Mouse (Mus musculus) liver, adult 2 months (tissue): ENCODE results near the gene Capn15. TPM values are rescaled to one million over a fixed set of nuclear protein-coding genes. Genes with fewer than 3 reads are reported as not detected.

Experiments
- DNase-seq: peaks from one replicate; pipeline ENCODE4 v3.0.0-alpha.2; 2011; ENCODE audit warnings: low read depth, low spot score; ENCODE audit errors: extremely low read depth
- H3K27ac ChIP-seq: fragments of 200-500 bp; replicated peaks from 2 replicates; pipeline ENCODE4 v1.5.1; 2012; ENCODE audit warnings: low read depth, mild to moderate bottlenecking, control low read depth, inconsistent platforms, low read length; ENCODE audit not compliant: insufficient read depth
- H3K27me3 ChIP-seq: fragments of 200-500 bp; 2 replicates; pipeline ENCODE4 v1.6.1; 2012; ENCODE audit warnings: mild to moderate bottlenecking, moderate library complexity, low read length, inconsistent platforms; ENCODE audit not compliant: control insufficient read depth, insufficient read depth
- H3K36me3 ChIP-seq: fragments of 200-500 bp; 2 replicates; pipeline ENCODE4 v1.6.1; 2012; ENCODE audit warnings: low read length, inconsistent platforms; ENCODE audit not compliant: control insufficient read depth, insufficient read depth
- H3K4me1 ChIP-seq: fragments of 200-500 bp; 2 replicates; pipeline ENCODE4 v1.6.1; 2011; ENCODE audit warnings: low read length; ENCODE audit not compliant: control insufficient read depth, insufficient read depth
- H3K4me3 ChIP-seq: fragments of 200-500 bp; 2 replicates; pipeline ENCODE4 v1.5.1; 2011; ENCODE audit warnings: low read depth, mild to moderate bottlenecking, control low read depth, low read length, moderate library complexity; ENCODE audit not compliant: insufficient read depth
- H3K79me2 ChIP-seq: fragments of 200-500 bp; 2 replicates; pipeline ENCODE4 v1.6.1; 2012; ENCODE audit warnings: inconsistent platforms, mild to moderate bottlenecking, low read length, moderate library complexity; ENCODE audit not compliant: control insufficient read depth, insufficient read depth
- H3K9ac ChIP-seq: fragments of 200-500 bp; 2 replicates; pipeline ENCODE4 v1.6.1; 2012; ENCODE audit warnings: low read depth, mild to moderate bottlenecking, control low read depth, inconsistent platforms, low read length
- CTCF ChIP-seq: fragments of 200-500 bp; IDR thresholded peaks from 2 replicates; pipeline ENCODE4 v1.5.1; 2011; ENCODE audit warnings: low read depth, low read length, control low read depth
- POLR2A ChIP-seq: fragments of 200-500 bp; IDR thresholded peaks from 2 replicates; pipeline ENCODE4 v1.6.1; 2011; ENCODE audit warnings: low read length, control low read depth; ENCODE audit not compliant: insufficient read depth; ENCODE audit errors: extremely low read depth
- WGBS: fragments of 180-500 bp; shearing (Covaris S2); methylation state at CpG from one replicate; pipeline ENCODE4 v1.1.7; 2018; 5-methylcytosine and 5-hydroxymethylcytosine counted together
- polyA plus RNA-seq: library from polyadenylated mRNA; depleted of rRNA; stranded (reverse); fragments of >200 nt; gene quantifications from 2 replicates; pipeline ENCODE4 v1.2.3, GENCODE M21; 2012
- total RNA-seq: library from RNA; depleted of rRNA; stranded (reverse); fragments of >200 nt; gene quantifications from 2 replicates; pipeline ENCODE4 v1.2.3, GENCODE M21; 2014

Capn15 gene
- total and polyA plus RNA-seq, 2 experiments: 1.8 to 23.3 TPM

- H3K4me3 ChIP-seq: no peak overlapping the region
- no peaks in the 10 kb centered on the region for H3K4me1 ChIP-seq
Observed at GRCm38 (mm10) chr17:25946349-25946748, 39.2 kb downstream of the Capn15 start.

GRCm38 (mm10) chr17:25945517-25946155 lies 40.0 kb downstream of the Capn15 start:
- no peak for TF ChIP-seq POLR2A
- TF ChIP-seq CTCF: no peak
- Histone ChIP-seq H3K79me2 (0 out of 2 replicates have a peak, but pooled peaks cover 2% of the 10 kb centered on the region), H3K4me3 (no peak overlapping the region), H3K4me1 (peaks cover 6% of the 10 kb centered on the region), H3K27ac (no peak overlapping the region), H3K27me3 (no peaks in the 10 kb centered on the region), H3K36me3 (no peaks in the 10 kb centered on the region), H3K9ac (no peak overlapping the region)
- DNase-seq: no peak
- WGBS: 77% methylated on average over 9 of the region's 9 CpGs

More at GRCm38 (mm10) chr17:25946349-25946748, 39.2 kb downstream of the Capn15 start:
- DNase-seq: no peak
- no peaks in the 10 kb centered on the region for H3K79me2 ChIP-seq
- no peaks in the 10 kb centered on the region for H3K27me3 ChIP-seq
- H3K36me3 ChIP-seq: no peaks in the 10 kb centered on the region
- H3K9ac ChIP-seq: no peak overlapping the region
- WGBS: 79% methylated on average over 7 of the region's 7 CpGs
- H3K27ac ChIP-seq: no peak overlapping the region
- TF ChIP-seq POLR2A: no peak
- no peak for TF ChIP-seq CTCF

DNA sequence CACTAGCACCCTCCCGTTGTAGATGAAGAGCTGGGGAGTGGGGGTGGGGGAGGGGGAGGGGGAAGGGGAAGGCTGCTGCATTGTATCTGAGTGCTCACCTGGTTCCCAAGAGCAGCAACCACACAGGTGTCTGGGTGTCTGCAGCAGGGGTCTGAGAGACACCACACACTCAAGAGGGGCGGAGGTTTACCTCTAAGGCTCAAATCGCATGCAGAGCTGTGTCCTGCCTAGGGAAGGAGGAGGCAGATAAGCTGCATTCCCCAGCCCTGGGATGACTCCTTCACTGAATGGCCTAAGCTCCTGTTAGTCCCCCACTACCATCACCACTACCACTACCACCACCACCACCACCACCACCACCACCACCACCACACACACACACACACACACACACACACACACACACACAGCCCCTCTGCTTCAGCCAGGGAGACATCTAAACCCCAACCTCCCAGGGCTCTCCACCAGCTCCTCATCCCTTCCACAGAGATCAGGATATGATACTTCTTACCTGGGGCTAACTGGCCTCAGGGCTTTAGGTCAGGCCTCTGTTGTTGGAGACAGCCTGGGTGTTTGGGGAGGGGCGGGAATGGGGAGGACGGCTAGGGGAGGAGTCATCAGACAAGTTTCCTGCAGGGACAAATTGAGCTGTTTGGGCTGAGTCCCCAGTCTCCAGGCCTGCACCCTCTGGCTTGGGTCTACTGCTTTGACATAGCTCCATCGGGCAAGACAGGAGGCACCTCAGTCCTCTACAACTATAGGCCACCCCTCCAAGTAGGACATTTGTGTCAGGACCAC lies 41.0 kb downstream of the Capn15 start, which contains the start of the genes Pigq and Nhlrc4:
Gene Pigq (minus strand): TSS at position 571 of the 798 bp plus-strand sequence.
Gene Nhlrc4 (minus strand): TSS at position 596 of the 798 bp plus-strand sequence.
- Histone ChIP-seq H3K36me3 (no peaks in the 10 kb centered on the region), H3K27ac (no peak within 1 kb of the TSS), H3K4me1 (peaks cover 7% of the 10 kb centered on the region), H3K4me3 (no peak within 1 kb of the TSS), H3K79me2 (peaks cover 4% of the 10 kb centered on the region; the same call in 1 of the 2 replicates), H3K27me3 (no peaks in the 10 kb centered on the region), H3K9ac (no peak within 1 kb of the TSS)
- DNase-seq: no peak
- 67% methylated on average over 6 of the region's 6 CpGs for WGBS
- TF ChIP-seq POLR2A: no peak
- TF ChIP-seq CTCF: no peak

DNA sequence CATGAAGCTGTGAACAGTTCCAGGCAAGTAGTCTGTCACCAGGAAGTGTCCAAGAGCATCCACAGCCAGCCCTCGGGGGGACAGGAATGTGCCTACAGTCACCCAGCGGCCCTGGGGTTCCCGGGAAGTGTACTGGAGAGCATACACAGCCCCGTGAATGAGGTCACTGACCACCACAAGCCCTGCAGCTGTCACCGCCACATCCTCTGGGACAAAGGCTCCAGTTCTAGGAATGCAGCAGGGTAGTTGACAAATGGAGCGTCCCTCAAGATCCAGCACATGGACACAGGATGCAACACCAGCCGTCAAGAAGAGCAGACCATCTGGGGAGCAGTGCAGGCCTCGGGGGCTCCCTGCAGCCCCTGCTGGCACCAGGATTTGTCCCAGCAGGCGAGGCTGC lies 41.8 kb downstream of the Capn15 start:
- peaks cover 4% of the 10 kb centered on the region; the same call in 1 of the 2 replicates for H3K79me2 ChIP-seq
- no peaks in the 10 kb centered on the region for H3K27me3 ChIP-seq
- H3K27ac ChIP-seq: no peak overlapping the region
- no peaks in the 10 kb centered on the region for H3K36me3 ChIP-seq
- no peak overlapping the region for H3K9ac ChIP-seq
- no peak for TF ChIP-seq CTCF
- no peak for TF ChIP-seq POLR2A
- H3K4me1 ChIP-seq: peaks cover 7% of the 10 kb centered on the region
- WGBS: 86% methylated on average over 9 of the region's 9 CpGs
- H3K4me3 ChIP-seq: no peak overlapping the region
- DNase-seq: no peak

DNA sequence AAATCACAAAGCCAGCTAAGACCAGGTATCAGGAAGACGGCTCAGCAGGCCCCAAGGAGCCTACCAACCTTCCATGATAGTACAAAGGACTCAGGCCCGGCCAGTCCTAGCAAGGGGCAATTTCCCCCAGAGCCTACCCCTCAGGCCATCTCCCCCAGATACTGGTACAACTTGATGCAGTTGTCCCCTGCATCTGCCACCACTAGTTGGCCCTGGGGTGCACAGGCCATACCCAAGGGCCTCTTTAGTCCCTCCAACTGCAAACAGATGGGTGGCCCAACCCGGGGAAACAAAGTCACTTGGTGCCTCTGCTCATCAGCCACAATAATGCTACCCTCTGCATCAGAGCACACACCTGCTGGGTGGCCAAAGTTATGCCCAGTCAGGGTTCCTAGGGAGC lies 42.4 kb downstream of the Capn15 start:
- H3K27ac ChIP-seq: no peak overlapping the region
- 85% methylated on average over 3 of the region's 3 CpGs for WGBS
- no peak for DNase-seq
- no peak overlapping the region for H3K9ac ChIP-seq
- H3K4me1 ChIP-seq: peaks cover 7% of the 10 kb centered on the region
- H3K36me3 ChIP-seq: no peaks in the 10 kb centered on the region
- H3K27me3 ChIP-seq: no peaks in the 10 kb centered on the region
- H3K79me2 ChIP-seq: peaks cover 4% of the 10 kb centered on the region; the same call in 1 of the 2 replicates
- no peak overlapping the region for H3K4me3 ChIP-seq
- no peak for TF ChIP-seq CTCF
- no peak for TF ChIP-seq POLR2A
